Mouse (Mus musculus): ENCODE measurements at regions not wholly inside any gene's neighbourhood (a gene's known extent, or its start where the extent isn't known, plus 50 kb on each side); places are given as distances from the start of the nearest gene placed in this dataset.
"Not testable (repeated sequence)": the region's sequence is repeated elsewhere in the genome, so short reads cannot be mapped to it uniquely, and the experiment has no call there.

DNA sequence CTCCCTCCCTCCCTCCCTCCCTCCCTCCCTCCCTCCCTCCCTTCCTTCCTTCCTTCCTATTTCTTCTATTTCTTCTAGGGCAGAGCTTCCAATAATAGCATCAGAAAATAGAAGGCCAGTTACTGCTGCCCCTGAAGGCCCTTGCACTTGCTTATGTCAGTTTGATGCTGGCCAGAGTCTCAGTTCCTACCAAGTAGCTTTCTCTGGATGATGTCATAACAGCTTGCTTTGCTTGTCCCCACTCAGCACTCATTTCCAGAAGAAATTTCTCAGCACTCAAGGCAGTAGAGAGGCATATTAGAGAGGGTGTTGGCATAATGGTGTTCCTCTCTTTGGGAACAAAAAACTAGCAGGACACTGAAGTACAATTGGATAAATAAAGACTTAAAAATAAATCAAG, 811.6 kb upstream of the 4930444P10Rik start:
- no peak overlapping the region for H3K27ac ChIP-seq (replicated peaks)
- no peak overlapping the region for H3K9ac ChIP-seq (replicated peaks)
- no peaks in the 10 kb centered on the region for H3K9me3 ChIP-seq
- H3K4me2 ChIP-seq (replicated peaks): no peak overlapping the region
- H3K27me3 ChIP-seq: no peaks in the 10 kb centered on the region
- no peak overlapping the region for H3K4me3 ChIP-seq
- no peak for ATAC-seq (ENCODE audit: low FRiP score, low read depth)
- H3K36me3 ChIP-seq: no peaks in the 10 kb centered on the region
- no peaks in the 10 kb centered on the region for H3K4me1 ChIP-seq

DNA sequence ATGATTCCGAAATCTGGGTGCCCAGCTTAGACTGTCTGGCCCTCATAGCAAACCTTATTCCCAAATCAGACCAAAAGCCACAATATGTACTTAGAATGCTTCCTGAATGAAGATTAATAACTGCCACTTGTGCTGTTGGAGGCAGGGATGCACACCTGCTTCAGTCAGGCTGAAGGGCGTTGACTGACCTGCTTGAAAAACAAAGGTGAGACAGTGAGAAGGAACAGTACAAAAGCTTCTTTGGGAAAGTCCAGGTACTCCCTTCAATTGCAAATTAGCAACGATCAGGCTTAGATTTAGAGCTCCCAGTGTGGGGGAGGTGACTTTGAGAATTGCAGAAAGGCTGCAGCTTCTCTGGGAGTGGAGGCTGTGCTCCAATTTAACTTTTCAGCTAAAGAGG, 775.3 kb upstream of the 4930444P10Rik start:
- H3K9ac ChIP-seq (replicated peaks); H3K36me3 ChIP-seq; H3K27ac ChIP-seq (replicated peaks); H3K9me3 ChIP-seq; H3K27me3 ChIP-seq; H3K4me3 ChIP-seq; H3K4me2 ChIP-seq (replicated peaks); ATAC-seq (ENCODE audit: low FRiP score, low read depth); H3K4me1 ChIP-seq: not testable (repeated sequence)
- WGBS: 79% methylated on average over 3 of the region's 3 CpGs

DNA sequence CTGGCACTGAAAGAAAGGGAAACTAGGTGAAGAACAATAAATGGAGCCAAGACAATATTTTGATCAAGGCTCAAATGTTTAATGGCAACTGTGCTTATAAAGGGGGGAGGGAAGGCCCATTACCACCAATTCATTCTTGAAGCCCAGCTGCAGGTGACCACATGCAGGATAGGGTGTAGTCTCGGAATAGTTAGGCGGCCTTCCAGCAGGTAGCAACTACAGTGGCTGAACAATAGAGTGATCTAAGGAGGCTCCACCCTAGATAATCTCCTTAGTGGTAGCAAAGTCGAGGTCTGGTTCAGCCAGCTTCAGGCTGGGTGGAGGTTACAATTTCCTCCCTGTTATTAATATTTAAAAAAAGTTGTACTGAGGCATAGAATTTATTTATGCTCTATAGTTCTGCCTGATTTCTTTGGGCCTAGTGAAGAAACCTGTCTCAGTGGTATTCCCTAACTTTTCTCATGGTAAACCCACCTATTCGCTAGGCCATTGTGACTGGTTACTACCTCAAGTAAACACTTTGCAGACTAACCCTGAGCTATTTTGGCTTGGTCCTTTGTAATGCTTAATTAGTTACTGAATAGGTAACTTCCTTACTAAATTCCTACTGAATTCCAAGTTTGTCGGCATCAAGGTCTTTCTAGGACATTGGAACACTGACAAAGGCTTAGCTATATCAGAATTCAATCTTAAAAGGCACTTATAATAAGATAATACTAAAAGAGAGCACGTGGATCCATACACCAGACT, 774.1 kb upstream of the 4930444P10Rik start:
- not testable (repeated sequence) for H3K27ac ChIP-seq (replicated peaks); H3K9ac ChIP-seq (replicated peaks); H3K36me3 ChIP-seq; H3K9me3 ChIP-seq; H3K4me3 ChIP-seq; H3K4me1 ChIP-seq; H3K27me3 ChIP-seq; ATAC-seq (ENCODE audit: low FRiP score, low read depth); H3K4me2 ChIP-seq (replicated peaks)
- WGBS: 82% methylated on average over 6 of the region's 6 CpGs

DNA sequence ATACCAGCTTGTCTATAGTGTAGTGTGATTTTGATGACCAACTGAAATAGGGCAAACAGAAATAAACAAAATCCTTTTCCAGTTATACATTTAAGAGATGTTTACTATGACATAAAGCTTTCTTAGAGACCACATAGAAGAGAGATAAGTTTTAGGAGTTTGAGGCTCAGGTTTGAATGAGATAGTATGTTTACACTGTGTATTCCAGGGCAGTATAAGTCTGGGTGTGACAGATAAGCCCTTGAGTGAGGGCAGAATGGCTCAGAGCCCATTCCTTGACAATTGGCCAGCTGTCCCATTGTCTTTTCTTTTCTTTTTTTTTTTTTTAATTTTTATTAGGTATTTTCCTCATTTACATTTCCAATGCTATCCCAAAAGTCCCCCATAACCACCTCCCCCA, 744.0 kb upstream of the 4930444P10Rik start:
- Histone ChIP-seq H3K27me3 (no peaks in the 10 kb centered on the region), H3K4me2 (replicated peaks) (no peak overlapping the region), H3K27ac (replicated peaks) (no peak overlapping the region), H3K9me3 (no peaks in the 10 kb centered on the region), H3K4me3 (no peak overlapping the region), H3K36me3 (no peaks in the 10 kb centered on the region), H3K4me1 (no peaks in the 10 kb centered on the region), H3K9ac (replicated peaks) (no peak overlapping the region)
- no peak for ATAC-seq (ENCODE audit: low FRiP score, low read depth)

DNA sequence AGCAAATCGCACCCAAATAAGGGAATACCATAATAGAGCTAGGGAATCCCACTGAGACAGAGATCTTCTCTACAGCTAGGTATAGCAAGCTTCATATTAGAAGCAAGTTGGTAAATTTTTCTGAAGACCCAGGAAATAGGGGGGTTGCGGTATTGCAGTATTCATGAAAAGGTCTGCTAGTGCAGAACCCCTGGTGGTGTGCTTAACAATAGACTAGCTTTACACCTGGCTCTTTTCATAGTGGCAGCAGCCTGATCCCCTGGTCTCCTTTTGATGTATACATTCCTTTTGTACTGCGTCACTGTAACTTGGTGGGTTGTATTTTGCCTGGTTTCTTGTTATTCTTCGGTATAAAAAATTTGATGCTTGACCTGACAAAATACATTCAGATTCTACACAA, 731.6 kb upstream of the 4930444P10Rik start:
- H3K27me3 ChIP-seq; H3K36me3 ChIP-seq; H3K4me2 ChIP-seq (replicated peaks); H3K4me1 ChIP-seq; H3K27ac ChIP-seq (replicated peaks); H3K4me3 ChIP-seq; ATAC-seq (ENCODE audit: low FRiP score, low read depth); H3K9me3 ChIP-seq; H3K9ac ChIP-seq (replicated peaks): not testable (repeated sequence)
- WGBS: 72% methylated on average over 4 of the region's 4 CpGs

DNA sequence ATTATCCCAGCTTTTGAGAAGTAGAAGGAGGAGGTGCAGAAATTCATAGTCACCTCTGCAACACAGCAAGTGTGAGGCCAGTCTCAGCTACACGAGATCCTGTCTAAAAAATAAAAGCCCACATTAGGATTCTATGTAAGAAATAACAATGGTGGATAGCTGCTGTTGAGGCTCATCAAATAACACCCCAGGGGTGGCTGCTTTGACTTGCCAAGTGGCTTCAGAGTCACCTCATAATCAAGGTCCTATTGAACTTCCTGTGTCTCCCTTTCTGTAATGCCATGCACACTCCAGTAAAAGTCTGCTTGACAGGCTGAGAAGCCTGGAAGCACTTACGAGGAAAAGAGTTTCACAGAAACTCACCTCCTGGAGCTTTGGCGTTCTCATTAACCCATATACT, 730.9 kb upstream of the 4930444P10Rik start:
- H3K4me2 ChIP-seq (replicated peaks): no peak overlapping the region
- no peak overlapping the region for H3K4me3 ChIP-seq
- no peaks in the 10 kb centered on the region for H3K27me3 ChIP-seq
- H3K27ac ChIP-seq (replicated peaks): no peak overlapping the region
- no peaks in the 10 kb centered on the region for H3K36me3 ChIP-seq
- H3K9ac ChIP-seq (replicated peaks): no peak overlapping the region
- H3K9me3 ChIP-seq: no peaks in the 10 kb centered on the region
- no peaks in the 10 kb centered on the region for H3K4me1 ChIP-seq
- ATAC-seq (ENCODE audit: low FRiP score, low read depth): no peak
- WGBS: 71% methylated on average over 3 of the region's 3 CpGs

DNA sequence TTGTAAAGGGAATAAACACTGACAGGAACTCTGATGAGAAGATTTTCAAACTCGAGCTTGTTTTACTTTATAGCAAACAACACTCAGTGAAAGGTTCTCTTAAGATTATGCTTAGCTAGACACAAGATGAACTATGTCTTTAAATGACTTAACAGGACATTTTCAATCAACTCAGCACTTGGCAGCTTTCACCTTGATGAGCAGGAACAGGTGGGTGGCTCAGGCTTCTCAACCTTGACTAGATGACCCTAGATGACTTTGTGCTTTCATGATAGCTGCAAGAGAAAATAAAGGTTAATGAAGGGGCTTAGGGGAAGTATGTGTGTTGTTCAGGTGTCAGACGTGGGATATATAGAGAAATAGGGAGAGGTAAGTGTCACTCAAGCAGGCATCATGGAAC, 728.1 kb upstream of the 4930444P10Rik start:
- Histone ChIP-seq H3K27me3 (no peaks in the 10 kb centered on the region), H3K4me1 (no peaks in the 10 kb centered on the region)
- no peak for ATAC-seq (ENCODE audit: low FRiP score, low read depth)

DNA sequence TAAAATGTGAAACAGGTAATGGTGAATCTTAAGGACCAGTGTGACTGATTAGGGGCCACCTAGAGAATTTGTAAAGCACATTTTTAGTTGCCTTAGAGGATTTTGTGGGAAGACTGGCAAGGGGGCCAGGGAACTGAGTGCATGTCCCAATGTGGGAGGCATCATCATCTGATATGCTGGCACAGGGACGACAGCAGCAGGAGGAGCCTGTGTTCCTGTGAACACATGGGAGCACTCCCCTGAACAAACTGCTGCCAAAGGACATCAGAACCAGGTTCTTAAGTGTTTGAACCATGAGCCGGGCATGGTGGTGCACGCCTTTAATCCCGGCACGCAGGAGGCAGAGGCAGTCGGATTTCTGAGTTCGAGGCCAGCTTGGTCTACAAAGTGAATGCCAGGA, 723.4 kb upstream of the 4930444P10Rik start:
- no peak for ATAC-seq (ENCODE audit: low FRiP score, low read depth)
- 88% methylated on average over 7 of the region's 7 CpGs for WGBS
- H3K27me3 ChIP-seq: no peaks in the 10 kb centered on the region
- H3K4me2 ChIP-seq (replicated peaks): no peak overlapping the region
- no peaks in the 10 kb centered on the region for H3K36me3 ChIP-seq
- H3K9ac ChIP-seq (replicated peaks): no peak overlapping the region
- H3K27ac ChIP-seq (replicated peaks): no peak overlapping the region
- H3K4me3 ChIP-seq: no peak overlapping the region
- no peaks in the 10 kb centered on the region for H3K4me1 ChIP-seq
- H3K9me3 ChIP-seq: no peaks in the 10 kb centered on the region

More for the DNA sequence above, 728.1 kb upstream of the 4930444P10Rik start:
- Histone ChIP-seq H3K9ac (replicated peaks) (no peak overlapping the region), H3K4me3 (no peak overlapping the region), H3K9me3 (no peaks in the 10 kb centered on the region), H3K4me2 (replicated peaks) (no peak overlapping the region), H3K36me3 (no peaks in the 10 kb centered on the region), H3K27ac (replicated peaks) (no peak overlapping the region)
- WGBS: 81% methylated on average over 2 of the region's 2 CpGs

DNA sequence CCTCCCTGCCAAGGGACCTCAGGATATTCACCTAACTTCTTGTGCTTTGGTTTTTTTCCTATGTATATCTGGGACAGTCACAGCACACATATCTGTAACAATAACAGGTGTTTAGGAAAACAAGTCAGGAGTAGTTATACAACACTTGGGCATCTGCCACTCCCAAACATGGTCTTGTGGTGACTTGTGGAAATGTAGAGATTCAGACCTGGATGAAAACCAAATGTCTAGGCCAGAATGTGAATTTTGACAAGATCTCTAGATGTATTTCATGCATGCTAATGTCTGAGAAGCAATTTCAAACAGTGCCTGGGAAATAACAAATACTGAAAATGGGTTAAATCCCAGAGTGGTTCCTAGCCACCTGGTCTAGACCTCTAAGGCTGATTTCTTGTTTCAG, 722.6 kb upstream of the 4930444P10Rik start:
- Histone ChIP-seq H3K36me3 (no peaks in the 10 kb centered on the region), H3K9me3 (no peaks in the 10 kb centered on the region), H3K4me3 (no peak overlapping the region), H3K4me2 (replicated peaks) (no peak overlapping the region), H3K9ac (replicated peaks) (no peak overlapping the region), H3K27ac (replicated peaks) (no peak overlapping the region), H3K27me3 (no peaks in the 10 kb centered on the region), H3K4me1 (no peaks in the 10 kb centered on the region)
- ATAC-seq (ENCODE audit: low FRiP score, low read depth): no peak

DNA sequence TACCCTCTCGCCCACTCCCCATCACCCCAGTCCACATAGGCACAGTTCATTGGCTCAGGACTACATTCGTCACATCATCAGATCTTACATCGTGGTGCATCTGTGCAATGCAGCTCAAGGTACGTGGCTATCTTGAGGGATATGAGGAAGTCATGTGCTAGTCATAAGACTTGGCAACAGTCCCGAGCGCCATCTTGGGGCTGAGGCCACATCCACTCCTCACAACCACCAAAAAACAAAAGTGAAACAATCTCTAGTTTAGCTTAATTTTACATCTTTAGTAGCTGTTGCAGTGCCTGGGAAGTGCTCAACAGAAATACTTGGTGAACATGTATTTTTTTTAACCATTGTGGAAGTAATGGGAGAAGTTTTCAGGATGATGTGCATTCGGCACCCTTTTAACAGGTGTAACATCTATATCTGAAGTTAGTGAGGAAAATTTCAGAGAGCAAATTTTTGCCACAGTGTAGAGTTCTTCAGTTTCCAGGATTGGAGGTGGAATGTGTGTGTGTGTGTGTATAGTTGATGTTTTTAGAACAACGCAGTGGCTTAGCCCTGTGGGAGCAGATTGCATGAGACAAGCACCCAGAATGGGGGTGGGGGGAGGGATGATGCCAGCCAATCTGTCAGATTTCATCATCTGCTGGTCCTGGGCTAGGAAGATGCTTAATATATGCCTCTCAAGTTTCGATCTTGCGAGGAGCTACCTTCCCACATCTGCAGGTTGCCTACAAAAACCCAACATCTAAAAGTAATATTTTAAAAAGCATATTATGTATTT, 716.4 kb upstream of the 4930444P10Rik start:
- no peaks in the 10 kb centered on the region for H3K36me3 ChIP-seq
- H3K4me1 ChIP-seq: no peaks in the 10 kb centered on the region
- no peak overlapping the region for H3K27ac ChIP-seq (replicated peaks)
- H3K4me3 ChIP-seq: no peak overlapping the region
- no peaks in the 10 kb centered on the region for H3K27me3 ChIP-seq
- ATAC-seq (ENCODE audit: low FRiP score, low read depth): no peak
- no peak overlapping the region for H3K4me2 ChIP-seq (replicated peaks)
- 90% methylated on average over 10 of the region's 10 CpGs for WGBS
- no peak overlapping the region for H3K9ac ChIP-seq (replicated peaks)
- H3K9me3 ChIP-seq: no peaks in the 10 kb centered on the region

DNA sequence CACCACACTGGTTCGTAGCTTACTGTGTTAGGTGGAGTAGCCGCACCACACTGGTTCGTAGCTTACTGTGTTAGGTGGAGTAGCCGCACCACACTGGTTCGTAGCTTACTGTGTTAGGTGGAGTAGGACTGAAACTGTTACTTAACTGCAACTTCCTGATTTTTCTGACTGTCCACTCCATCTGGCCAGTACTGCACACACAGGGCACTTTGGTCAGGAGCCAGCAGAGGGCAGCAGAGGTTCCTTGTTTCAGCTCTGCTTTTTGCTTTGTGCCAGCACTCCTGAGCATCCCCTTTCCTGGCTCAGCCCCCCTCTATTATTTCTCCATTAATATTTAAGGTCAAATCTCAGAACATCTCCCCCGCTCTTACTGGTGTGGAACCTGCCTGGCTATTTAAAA, 705.2 kb upstream of the 4930444P10Rik start:
- Histone ChIP-seq H3K9me3 (no peaks in the 10 kb centered on the region), H3K36me3 (no peaks in the 10 kb centered on the region), H3K4me1 (no peaks in the 10 kb centered on the region), H3K9ac (replicated peaks) (no peak overlapping the region), H3K27me3 (no peaks in the 10 kb centered on the region), H3K27ac (replicated peaks) (no peak overlapping the region), H3K4me2 (replicated peaks) (no peak overlapping the region), H3K4me3 (no peak overlapping the region)
- 86% methylated on average over 6 of the region's 6 CpGs for WGBS
- peak; percentile 91 for ATAC-seq (ENCODE audit: low FRiP score, low read depth)

DNA sequence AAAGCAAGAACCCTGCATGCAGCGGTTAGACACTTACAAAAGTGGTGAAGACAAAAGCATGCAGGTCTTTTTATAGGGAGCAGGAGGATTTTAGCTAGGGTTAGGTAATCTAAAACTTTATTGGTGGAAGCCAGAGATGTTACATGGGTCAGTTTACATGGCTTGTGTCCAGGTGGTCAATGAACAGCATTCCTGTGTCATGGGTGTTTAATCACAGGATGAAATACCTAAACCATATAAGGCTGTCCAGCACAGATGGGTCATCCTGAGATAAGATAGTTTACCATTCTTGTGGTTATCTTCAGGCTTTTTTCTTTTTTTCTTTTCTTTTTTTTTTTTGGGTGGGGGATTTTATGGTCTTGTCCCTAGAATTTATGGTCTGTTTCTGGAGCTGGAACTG, 703.3 kb upstream of the 4930444P10Rik start:
- no peak overlapping the region for H3K4me3 ChIP-seq
- no peak for ATAC-seq (ENCODE audit: low FRiP score, low read depth)
- no peak overlapping the region for H3K4me2 ChIP-seq (replicated peaks)
- no peaks in the 10 kb centered on the region for H3K27me3 ChIP-seq
- no peak overlapping the region for H3K9ac ChIP-seq (replicated peaks)
- H3K36me3 ChIP-seq: no peaks in the 10 kb centered on the region
- 94% methylated on average over 1 of the region's 1 CpGs for WGBS
- H3K9me3 ChIP-seq: no peaks in the 10 kb centered on the region
- no peak overlapping the region for H3K27ac ChIP-seq (replicated peaks)
- H3K4me1 ChIP-seq: no peaks in the 10 kb centered on the region
